Mouse (Mus musculus) kidney, postnatal 36 days (tissue): ENCODE data around the gene Klhl29.

Experiments used
- DNase-seq, 2 experiments: peaks; one replicate each; pipeline ENCODE4 v3.0.0; 2021 to 2022; ENCODE audit warnings: mixed read lengths in 2 of 2

Klhl29 gene

DNA sequence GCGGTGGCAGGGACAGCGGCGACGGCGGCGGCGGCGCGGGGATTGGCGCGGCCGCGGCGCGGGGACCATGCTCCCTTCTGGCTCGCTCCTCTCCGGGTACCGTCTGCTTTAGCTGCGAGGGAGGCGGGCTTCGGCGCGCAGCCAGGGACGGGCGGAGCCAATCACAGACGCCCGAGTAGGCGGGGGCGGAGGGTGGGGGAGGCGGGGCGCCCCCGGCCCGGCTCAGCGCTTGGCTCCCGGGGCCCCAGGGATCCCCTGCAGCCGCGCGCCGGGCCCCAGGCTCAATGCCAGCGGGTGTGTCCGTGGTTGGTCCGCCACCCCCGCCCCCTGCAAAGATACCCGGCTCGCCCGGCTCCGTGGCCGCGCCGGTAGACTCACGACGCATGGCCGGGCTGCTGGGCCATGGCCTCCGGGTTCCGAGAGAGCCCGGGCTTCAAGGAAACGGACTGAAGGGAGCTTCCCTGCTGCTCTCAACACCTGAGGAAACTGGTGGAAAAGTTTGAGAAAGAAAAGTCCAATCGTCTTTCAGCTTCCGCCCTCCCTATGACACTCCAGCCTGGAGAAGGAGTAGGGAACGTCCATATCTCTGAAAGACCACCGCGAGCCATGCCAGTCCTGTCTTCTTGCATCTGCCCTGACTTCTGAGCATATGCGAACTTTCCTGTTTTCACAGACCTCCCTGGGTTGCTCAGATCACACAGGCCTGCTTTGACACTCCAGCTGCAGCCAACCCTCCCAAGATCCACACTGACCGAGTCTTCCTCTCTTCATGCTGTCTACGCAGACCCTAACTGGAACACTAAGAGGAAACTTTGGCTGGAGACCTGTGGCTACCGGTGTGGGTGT, at the start of gene Klhl29:
Gene Klhl29, minus strand, starts transcription at position 67 of the 846 bp plus-strand sequence.
- DNase-seq, result peak; percentile 87 to 91

DNA sequence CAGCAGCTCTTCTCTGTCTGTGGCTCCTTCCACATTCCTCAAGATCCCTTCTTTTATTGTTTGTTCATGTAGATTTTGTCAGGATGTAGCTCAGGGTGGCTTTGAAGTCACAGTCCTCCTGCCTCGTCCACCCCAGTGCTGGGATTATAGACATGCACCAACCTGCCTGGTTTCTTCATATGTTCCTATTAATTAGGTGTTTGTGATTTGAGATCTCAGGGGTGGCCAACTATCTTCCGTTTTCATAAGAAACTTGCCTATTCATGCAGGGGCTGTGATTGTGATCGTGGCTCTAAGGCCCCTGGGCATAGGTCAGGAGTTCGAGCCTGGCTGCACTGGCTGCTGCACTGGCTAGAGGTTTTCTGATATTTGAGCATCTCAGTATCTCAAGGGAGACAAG, 49.8 kb upstream of the Klhl29 start:
- no peak for DNase-seq

DNA sequence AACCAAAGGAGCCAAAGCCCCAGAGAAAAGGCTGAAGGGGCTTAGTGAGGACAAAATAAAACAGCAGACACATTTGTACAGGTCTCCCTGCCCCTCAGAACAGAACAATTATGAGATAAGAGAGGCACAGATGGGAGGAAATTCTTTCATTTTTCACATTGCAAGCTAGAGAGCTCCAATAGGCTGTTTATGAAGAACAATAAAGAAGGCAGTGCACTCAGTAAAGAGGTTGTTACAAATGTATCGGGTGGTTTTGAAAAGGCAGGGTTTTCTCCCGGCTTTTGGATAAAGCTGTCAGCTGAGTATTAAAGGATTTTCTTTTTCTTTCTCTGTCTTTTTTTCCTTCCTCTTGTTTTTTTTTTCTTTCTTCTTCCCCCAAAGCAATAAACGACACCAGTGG, 40.3 kb upstream of the Klhl29 start:
- DNase-seq, result no peak

DNA sequence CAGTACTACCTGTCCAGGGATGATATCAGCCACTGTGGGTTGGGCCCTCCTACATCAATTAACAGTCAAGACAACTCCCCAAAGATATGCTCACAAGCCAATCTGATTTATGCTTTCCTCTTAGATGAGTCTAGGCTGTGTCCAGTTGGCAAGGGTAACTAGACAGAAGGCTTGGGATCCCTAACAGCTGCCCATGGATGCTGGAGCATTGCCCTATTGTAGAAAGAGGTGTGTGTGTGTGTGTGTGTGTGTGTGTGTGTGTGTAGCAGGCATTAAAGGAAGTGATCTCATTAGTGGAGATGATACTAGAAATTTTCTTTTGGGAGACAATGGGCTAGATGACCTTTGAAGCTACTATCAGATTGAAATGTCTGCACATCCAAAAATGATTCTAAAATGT, 38.5 kb upstream of the Klhl29 start:
- no peak for DNase-seq

DNA sequence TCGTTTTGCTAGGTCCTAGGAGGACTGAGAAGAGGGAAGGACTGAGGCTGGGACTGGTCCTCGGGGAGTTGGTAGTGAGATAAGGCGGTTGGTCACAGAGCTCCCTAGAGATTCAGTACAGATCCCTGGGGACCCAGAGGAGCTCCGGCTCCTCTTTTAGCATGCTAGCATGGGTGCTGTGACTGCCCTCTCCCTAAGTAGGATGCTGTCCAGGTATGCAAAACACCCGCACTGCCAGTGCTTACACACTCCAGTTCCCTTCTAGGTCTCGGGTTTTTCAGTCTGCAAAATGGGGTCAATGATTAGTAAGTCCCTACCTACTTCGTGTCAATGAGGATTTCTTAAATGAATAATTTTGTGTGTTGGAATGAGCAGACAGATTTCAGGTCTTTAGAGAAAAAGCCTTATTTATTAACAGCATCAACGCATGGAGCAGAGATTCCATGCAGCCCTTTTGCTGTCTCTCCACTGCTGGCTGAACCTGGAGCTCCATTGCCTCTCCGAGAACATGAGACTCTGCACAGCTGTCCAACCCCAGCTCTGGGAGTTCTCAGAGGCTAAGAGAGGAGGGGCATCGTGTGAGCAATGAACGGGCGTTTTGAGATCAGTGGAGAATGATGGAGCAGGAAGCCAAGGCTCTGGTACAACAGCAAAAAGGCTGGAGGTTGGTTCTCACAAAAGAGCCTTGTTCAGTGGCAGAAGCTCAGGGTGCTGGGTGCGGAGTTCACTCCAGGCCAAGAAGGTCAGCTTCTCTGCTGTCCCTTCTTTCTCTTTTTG, 36.5 kb upstream of the Klhl29 start:
- peak; percentile 32 to 50 for DNase-seq

DNA sequence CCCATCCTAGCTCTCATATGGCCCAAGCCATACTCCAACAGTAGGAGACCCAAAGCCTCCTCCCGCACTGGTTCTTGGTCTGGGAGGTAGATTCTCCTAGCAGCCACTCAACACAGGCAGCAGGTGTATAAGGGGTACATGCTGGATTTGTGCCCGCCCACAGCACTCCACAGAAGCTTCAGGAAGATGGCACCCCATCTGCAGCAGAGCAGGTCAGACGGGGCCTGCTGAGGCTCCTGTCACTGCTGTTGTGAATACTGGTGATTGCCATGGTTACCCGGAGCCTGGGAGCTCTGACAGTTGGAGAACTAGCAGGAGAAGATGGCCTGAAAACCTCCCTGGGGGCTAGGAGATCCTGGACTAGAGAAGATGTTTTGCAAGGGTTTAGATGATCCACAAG, 35.9 kb upstream of the Klhl29 start:
- peak in 1 of 2 experiments; percentile 2 for DNase-seq

DNA sequence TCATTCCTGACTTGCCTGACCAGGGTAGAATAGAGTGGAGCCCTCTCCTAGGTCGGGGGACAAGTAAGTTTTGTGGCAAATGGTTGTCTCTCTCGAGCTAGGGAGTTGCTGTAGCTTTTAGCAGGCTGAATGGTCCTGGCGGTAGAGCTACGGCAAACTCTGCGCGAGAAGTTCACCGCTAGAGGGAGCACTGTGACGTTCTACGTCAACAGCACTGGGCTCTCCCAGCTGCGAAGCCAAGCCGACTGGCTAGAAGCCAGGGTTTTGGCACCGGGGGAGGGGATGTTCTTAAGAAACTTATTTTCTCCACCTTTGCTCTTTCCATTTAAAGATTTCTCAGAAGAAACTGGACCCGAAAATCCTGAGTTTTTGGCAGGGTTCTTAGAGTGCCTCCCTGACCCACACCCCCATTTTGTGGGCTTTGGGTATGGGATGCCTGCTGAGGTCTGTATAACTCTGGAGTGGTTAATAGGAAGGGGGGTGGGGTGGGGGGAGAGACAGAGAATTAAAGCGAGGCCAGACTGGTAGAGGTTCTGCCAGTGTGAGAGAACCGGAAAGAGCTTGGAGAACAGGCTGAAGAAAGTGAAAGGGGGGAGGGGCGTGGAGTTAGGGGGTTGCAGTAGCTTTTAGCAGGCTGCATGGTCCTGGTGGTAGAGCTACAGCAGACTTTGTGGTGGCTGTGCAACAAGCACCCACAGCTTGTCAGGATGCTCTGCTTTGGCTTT, 35.1 kb upstream of the Klhl29 start:
- DNase-seq, result peak; percentile 88 to 94

DNA sequence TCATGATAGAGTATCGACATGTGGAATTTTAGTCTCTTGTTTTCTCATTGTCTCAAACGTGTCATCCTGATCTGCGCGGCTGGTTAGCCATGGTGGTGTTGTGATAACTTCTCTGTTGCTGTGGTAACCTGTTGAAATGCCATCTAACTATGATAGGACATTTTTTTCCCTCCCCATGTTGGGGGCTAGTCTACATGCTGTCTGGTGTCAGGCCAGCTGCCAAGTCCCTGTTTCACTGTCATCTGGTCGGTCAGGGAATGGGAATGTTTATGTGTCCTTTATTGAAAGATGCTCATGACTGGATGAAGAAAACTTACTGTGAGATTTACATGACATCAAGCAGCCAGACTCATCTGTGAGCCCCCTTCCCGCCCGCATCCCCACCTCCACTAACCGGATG, 31.7 kb upstream of the Klhl29 start:
- no peak for DNase-seq

DNA sequence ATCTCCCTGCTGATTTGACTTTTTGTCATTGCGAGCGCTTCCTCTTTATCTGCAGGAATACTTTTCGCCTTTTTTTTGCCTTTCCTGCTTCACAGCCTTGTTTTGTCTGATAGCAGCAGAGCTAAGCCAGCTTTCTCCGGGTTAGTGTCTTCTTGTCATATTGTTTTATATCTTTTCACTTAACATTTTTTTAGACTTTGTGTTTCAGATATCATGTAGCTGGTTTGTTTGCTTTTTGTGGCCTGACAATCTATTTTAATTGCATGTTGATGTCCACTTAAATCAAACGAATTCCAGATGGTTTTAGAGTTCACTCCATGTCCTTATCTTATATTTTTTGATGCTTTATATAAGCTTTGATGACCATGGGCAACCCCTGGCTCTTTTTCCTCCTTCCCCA, 21.9 kb upstream of the Klhl29 start:
- DNase-seq, result no peak

DNA sequence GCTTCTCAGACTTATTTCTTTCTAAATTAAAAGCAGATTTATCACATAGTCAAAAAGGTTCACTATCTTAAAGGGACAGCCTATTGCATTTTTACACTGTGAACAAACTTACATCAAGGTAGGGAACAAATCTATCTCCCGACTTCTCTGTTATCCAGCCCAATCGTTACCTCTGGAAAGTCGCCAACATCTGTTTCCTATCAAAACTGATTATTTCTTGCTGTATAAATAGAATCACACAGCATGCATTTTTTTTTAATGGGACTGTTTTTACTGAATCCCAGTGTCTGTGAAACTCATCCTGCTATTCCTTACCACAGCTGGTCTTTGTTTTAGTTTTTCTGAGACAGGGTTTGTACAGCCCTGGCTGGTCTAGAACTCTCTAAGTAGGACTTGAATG, 19.7 kb upstream of the Klhl29 start:
- DNase-seq, result no peak

DNA sequence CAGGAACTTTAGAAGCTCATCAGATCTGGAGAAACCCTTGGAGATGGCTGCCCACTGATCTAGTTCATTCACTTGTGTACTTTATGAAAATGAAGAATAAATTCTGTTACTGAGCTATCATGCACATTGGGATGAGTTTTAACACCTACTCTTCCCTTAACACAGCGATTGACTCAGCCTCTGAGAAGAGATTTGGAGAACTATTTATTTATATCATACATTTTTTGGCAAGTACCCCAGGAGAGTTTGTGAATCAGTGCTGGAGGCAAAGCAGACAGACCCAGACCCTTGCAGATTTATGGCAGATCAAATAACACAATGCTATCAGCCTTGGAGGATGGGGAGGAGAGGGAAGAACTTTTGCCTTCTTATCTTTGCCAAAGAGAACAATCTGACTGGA, 11.6 kb upstream of the Klhl29 start:
- DNase-seq, result no peak

DNA sequence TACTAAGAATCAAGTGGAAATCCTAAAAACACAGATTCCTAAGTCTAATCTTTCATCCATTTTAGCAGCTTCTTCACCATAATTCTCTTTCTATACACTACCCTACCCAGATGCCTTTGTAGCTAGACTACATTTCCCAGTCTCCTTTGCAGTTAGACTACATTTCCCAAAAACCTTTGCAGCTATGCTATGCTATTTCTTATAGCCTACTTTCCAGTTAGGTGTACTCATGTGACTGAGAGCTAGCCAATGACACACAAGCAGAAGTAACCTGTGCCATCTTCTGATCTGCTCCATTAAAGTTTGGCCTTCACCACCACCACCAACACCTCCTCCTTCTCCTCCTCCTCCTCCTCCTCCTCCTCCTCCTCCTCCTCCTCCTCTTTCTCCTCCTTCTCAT, 11.2 kb upstream of the Klhl29 start:
- no peak for DNase-seq

DNA sequence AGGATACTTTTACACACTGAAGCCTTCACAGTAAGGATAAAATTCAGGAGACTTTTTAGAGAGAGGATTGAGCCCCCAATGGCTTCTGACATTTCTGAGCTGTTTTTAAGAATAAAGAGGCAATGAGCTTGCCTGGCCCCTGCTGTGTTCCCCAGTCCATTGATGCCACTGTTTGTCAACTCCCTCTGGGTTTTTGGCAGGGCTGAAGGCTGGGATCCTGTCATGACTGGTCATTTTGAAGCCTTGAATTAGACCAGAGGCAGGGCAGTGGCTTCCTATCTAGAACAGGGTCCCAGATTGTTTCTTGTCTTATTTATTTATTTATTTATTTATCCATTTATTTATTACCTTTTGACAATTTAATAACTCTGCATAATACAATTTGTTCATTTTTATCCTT, 6.2 kb upstream of the Klhl29 start:
- DNase-seq, result no peak

DNA sequence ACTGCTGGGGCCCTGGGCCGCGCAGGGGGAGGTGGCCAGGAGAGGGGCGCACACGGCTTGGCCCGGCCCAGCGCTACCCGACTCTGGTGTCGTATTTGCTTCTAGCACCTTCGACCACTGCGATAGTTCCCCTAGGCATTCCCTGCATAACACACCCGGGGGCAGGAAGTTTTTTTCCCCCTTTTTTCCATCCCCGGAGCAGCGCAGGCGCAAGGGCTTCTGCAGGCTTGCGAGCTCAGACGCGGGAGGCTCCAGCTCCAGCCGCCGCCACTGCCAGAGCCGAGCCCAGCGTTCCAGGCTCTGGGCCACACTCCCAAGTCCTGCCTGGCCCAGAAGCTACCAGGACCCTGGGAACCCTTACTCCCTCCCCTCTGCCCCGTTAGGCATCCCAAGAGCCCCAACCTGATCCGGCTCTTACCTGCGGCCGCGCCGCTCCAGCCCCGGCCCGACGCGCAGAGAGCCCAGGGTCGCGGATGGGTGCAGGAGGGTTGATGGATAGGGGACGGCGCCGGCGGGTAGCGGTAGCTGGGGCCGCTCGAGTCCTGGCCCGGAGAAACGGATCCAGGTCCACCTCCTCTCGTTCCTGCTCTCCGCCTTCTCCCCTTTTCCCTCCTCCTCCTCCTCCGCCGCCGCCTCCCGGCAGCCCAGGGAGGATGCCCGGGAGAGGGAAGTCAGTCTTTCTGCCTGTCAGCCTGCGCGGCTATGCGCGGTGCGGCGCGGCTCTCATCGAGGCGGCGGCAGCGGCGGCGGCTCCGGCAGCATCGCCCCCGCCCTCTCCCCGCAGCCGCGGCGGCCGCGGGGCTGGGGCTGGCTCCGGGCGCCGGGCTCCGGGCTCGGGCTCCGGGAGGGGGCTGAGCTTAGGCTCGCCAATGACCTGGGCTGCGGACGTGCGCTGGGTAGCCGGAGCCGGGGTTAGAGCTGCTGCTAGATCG, 532 bp downstream of the Klhl29 start:
- peak in 1 of 2 experiments; percentile 38 for DNase-seq

DNA sequence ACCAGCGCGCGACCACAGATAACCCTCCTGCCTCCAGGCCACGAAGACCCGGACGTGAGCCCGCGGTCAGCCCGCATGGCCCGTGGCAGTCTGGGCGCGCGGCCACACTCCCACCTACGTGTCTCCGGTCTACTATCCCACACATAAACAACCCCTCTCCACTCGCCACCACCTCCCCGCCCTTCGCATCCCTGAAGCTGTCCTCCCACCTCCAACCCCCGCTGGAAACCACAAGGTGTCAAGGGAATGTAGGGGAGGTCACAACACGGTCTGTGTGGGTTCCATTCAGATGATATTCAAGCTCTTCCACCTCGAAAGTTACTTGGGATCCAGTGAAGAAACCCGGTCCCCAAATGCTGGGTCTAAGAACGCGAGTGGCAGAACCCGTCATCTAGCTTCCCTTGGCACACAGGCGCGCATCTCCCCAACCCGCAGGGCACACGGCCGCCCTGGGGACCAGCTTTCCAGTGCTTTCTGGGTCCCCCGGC, 1.2 kb downstream of the Klhl29 start:
- DNase-seq, result peak in 1 of 2 experiments; percentile 13

DNA sequence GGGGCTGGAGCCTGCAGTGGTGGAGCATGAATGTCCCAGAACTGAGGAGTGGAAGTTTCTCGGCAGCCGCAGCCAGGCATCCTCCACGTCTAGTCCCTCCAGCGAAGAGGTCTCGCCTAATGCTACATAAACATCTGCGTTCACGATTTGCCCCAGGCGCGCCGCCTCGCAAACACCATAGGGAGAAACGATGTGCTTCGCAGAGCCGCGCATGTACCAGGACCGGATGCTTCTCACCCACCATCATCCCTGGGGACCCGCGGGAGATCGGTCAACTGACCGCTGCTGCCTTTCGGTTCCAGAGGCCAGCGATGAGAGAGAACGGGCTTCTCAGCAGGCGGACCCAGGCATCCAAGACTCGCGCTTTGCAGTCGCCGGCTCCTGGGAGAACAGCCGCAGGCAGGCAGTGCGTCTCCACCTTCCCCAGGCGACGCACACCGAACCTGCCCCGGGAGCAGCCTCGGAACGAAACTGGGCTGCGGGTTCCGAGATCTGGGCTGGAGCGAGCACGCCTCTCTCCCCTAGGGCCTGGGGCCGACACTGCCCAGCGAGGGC, 1.8 kb downstream of the Klhl29 start:
- DNase-seq, result peak in 1 of 2 experiments; percentile 20

DNA sequence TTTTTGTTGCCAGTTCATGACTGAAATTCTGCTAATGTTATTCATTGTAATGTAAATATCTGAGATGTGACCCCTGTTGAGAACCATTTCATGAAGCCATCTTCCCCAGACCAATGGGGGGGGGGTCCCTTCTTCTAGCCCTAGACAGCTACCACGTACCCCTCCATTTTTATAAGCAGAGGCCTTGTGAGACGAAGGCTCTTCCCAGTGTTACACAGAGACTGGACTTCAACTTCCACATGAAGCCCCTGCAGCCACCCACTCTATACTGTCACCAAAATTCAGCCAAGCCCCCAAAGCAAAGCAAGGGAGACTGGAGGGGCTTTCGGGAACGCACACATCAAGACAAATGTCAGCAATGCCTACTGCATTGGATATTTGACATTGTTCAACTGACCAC, 6.1 kb downstream of the Klhl29 start:
- DNase-seq, result no peak

DNA sequence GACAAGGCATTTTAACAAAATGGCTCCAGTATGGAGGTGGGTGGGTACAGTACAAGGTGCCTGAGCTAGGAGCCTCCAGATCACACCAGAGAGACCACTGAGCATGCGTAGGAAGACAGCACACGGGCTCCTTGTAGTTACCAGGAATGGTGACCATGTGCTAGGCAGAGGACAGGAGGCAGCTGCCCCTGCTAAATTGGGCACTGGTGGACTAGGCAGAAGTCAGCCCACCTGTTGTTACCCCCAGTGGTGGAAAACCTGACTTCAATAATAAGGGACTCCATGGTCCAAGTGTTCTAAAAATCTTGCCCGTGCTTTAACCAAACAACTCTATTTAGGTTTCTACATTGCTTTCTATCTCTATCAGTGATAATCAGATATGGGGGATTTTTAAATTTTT, 10.6 kb downstream of the Klhl29 start:
- DNase-seq, result no peak

DNA sequence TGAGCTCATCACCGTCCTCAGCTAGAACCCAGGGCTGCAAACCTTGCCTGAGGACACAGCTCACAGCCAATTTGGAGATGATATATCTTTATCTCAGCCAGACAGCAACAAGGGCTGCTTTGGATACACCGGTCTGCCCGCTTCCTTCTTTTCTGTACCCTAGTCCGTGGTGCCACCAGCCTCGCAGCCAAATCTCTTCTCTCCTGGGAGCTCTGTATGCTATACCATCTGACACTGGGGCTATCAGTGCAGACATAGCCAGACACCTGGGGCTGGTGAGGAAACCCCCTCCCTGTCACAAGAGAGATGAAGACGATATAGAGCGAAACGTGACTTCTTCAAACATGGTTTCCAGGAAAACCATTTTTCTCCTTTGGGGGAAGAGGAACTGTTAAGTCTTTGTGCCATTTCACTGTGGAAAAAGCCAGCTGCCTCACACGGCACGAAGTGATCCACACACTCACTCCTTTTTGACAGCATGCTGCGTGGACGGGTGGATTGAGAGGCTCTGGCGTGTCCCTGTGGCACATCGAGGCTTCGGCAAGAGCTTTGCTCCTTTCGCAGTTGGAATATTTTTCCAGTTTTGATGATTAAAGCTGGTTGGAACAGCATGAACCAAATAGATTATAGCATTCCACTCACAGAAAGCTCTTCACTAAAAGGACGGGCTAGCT, 11.4 kb downstream of the Klhl29 start:
- no peak for DNase-seq

DNA sequence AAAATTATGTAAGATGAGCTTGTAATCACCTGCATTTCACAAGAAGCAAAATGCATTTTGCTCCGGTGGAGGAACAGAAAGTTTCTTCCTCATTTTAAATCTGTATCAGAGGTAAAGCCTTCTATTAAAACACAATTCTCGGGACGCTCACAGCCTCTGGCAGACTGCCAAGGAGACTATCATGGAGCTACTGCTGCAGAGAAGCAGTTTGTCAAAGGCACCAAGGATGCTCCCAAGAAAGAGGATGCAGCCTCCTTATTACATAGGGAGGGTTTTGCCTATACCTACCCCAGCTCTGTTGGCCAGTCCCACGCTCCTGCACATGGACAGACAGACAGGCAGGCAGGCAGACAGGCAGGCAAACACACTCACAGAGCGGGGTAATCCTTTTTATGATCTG, 16.4 kb downstream of the Klhl29 start:
- peak in 1 of 2 experiments; percentile 30 for DNase-seq

DNA sequence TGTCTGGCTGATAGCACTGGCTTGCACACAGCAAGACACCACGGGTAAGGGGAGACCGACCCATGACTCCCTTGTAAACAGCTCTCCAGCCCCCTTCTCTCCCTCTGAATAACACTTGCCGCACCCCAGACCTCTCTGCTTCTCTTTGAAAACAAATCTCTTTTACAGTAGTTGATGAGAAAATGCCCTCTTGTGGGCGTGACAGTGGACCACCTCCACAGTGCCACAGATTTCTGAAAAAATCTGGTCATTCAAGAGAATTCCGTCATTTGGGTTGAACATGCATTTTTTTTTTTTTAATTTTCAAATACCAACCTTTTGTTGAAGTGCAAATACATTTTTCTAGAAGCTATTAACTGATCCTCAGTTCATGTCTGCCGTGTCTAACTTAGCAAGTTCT, 17.0 kb downstream of the Klhl29 start:
- no peak for DNase-seq
